Mouse (Mus musculus) cortical plate, adult 2 months (tissue): ENCODE data around the gene Nrros.

Source experiments
- CTCF ChIP-seq: fragments of 200-500 bp; IDR thresholded peaks from 2 replicates; pipeline ENCODE4 v1.5.1; 2011; ENCODE audit warnings: mild to moderate bottlenecking, control low read depth, low read length; ENCODE audit not compliant: insufficient read depth; ENCODE audit errors: extremely low read depth
- POLR2A ChIP-seq: fragments of 200-500 bp; IDR thresholded peaks from 2 replicates; pipeline ENCODE4 v1.6.1; 2011; ENCODE audit warnings: mild to moderate bottlenecking, low read length, control low read depth; ENCODE audit not compliant: insufficient read depth; ENCODE audit errors: extremely low read depth

DNA sequence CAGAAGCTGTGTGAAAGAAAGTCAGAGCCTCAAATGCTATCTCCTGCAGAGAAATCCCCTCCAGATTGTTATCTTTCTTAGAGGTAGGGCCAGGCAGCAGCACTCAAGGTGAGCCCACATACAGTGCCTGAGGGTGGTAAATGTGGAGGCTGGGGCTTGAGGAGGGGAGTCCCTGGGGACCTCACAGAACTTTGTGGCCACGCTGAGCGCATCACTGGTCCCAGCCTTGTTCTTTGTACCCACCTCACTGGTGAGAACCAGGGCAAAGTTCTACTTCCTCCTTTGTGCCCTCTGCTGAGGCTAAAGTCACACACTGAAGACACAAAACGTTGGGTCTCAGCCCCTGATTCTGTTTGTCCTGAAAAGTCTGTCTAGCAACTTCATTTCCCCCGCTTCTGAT, 2.0 kb downstream of the Nrros start:
- no peak for TF ChIP-seq CTCF
- no peak for TF ChIP-seq POLR2A
